Mouse (Mus musculus): Measurements from ENCODE around the gene Cd2. TPM values are rescaled to one million over a fixed set of nuclear protein-coding genes. Genes with fewer than 3 reads are reported as not detected.

The Cd2 gene
- total and polyA plus RNA-seq, 3 experiments, result 0.84 to 1.7 (median 1.1) TPM

DNA sequence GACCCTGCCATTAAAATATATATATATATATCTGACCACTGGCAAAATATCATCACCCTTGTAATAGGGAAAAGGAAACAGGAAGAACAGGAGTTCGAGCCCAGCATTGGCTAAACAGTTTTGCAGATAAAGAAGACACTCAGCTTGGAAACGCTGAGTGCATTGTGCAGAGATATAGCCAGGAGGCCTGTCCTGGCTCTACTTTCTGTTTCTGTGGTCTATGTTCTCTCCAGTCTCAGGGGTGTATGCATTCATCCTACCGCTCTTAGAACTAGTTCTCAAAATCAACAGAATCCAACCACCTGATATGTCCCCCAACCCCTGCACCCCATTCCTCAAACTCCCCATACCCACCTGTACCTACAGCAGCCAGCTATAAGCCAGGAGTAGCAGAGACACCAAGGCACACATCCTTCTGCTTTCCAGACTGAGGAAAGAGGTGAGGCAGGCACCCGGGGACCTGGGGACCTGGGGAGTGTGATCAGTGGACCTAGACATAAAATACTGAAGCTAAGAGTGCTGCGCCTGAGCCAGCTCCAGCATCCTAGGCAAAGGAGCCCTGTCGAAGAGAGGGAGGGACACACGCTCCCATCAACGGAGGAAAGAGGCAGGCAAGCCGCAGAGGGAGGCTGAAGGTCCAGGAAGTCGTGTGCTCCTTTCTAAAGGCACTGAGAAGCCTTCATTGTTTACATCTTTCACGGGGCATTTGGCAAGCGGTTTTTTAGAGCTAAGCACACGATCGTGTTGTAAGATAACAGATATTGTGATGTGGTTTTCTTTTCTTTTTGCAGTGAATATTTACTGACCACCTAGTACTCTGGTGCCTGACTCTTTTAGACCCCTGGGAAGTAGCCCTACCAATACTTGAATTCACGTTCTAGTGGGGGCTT, 8.4 kb upstream of the Cd2 start:
- no peak overlapping the region for H3K9ac ChIP-seq (ENCODE audit: low read depth, low read length)
- no peak overlapping the region for H3K27ac ChIP-seq
- TF ChIP-seq CTCF (IDR thresholded peaks at IDR 0.05), result no peak
- TF ChIP-seq EP300 (IDR thresholded peaks at IDR 0.05; ENCODE audit: insufficient read depth, low read depth, low read length), result no peak
- H3K4me3 ChIP-seq, result no peak overlapping the region
- no peaks in the 10 kb centered on the region for H3K79me2 ChIP-seq (replicated peaks; ENCODE audit: control insufficient read depth, insufficient read depth, low read length)
- H3K36me3 ChIP-seq (ENCODE audit: control insufficient read depth, insufficient read depth, low read length), result no peaks in the 10 kb centered on the region
- no peaks in the 10 kb centered on the region for H3K27me3 ChIP-seq (ENCODE audit: control insufficient read depth, insufficient read depth, low read length)
- peaks cover 8% of the 10 kb centered on the region for H3K4me1 ChIP-seq (ENCODE audit: control insufficient read depth, insufficient read depth, low read length)
- WGBS, result 58% methylated on average over 15 of the region's 15 CpGs
- DNase-seq, result no peak
- intact Hi-C loops (cut with DNase I), result loop anchor here (1.0 to 5.0 kb wide), 3 partner anchors 134 to 379 kb away; no protein-coding TSS in a partner anchor

DNA sequence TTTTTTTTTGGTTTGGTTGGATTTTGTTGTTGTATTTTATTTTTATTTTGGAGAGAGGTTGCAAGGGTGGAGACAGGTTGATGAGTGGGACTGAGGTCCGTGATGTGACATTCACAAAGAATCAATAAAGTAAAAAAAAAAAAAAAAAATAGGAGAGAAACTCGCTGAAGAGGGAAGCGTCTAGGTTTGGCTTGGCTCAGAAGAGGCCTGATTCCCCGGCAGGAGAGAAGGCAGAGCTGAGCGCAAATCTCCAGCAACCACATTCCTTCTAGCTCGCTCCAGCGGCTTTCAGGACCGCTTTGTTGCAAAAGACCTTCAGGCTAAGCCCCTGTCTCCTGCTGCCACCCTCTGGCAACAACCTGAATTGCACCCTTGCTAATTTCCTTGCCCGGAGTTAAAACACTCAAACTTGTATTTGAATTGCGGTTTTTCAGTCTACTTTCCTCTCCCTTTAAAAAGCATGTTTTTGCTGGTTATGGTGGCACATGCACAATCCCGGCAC, 7.7 kb upstream of the Cd2 start:
- Histone ChIP-seq H3K4me3 (no peak overlapping the region), H3K79me2 (replicated peaks; ENCODE audit: control insufficient read depth, insufficient read depth, low read length) (no peaks in the 10 kb centered on the region), H3K4me1 (ENCODE audit: control insufficient read depth, insufficient read depth, low read length) (peaks cover 8% of the 10 kb centered on the region), H3K9ac (ENCODE audit: low read depth, low read length) (no peak overlapping the region), H3K27me3 (ENCODE audit: control insufficient read depth, insufficient read depth, low read length) (no peaks in the 10 kb centered on the region), H3K27ac (peak overlapping the region; percentile 61), H3K36me3 (ENCODE audit: control insufficient read depth, insufficient read depth, low read length) (no peaks in the 10 kb centered on the region)
- 4% methylated on average over 11 of the region's 11 CpGs for WGBS
- peak; percentile 87 to 93 for DNase-seq
- intact Hi-C loops (cut with DNase I), result loop anchor here (1.0 to 5.0 kb wide), 3 partner anchors 133 to 378 kb away; no protein-coding TSS in a partner anchor
- peak; percentile 98 for TF ChIP-seq EP300 (IDR thresholded peaks at IDR 0.05; ENCODE audit: insufficient read depth, low read depth, low read length)
- no peak for TF ChIP-seq POLR2A (IDR thresholded peaks at IDR 0.05; ENCODE audit: insufficient read depth, low read depth, low read length)
- peak; percentile 98 for TF ChIP-seq CTCF (IDR thresholded peaks at IDR 0.05)

DNA sequence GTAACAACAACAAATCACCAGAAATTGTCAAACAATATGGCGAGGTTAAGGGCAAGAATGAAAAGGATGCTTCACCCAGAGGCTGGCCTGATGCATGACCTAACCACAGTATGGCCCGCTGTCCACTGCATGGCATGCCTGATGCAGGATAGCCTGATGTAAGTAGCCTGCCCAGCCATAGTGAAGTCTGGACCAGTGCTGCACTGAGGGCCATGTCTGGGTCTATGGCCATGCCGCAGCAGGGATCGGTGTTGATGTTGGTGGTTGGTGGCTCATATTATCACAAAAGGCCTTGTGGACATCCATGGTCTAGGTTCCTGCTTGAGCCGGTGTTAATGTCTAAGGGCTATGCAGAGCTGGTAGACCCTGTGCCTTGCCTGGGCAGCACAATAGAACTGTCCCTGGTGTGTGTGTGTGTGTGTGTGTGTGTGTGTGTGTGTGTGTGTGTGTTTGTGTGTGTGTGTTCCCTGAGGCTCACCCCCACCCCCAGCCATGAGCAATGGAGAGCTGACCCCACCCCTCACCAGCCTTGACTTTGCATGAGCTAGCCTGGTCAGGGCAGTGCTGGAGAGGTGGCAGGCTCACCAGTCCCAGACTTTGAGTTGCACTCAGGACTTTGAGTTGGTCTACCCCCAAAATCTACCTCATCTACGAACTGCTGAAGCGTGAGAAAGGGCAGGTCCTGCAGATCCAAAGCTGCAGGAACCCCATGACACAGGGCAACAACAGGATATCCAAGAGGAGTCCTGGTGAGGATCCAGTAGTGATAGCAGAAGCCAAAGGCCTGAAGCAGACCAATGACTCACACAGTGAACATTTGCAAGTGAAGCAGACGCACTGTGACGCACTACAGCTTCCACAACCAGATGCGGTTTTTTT, 7.0 kb upstream of the Cd2 start:
- H3K27ac ChIP-seq, result no peak overlapping the region; the same call in none of the 2 replicates
- intact Hi-C loops (cut with DNase I), result loop anchor here (1.0 to 5.0 kb wide), 4 partner anchors 132 to 377 kb away; partner anchors contain the start of gene Ptgfrn
- 63% methylated on average over 10 of the region's 10 CpGs for WGBS

DNA sequence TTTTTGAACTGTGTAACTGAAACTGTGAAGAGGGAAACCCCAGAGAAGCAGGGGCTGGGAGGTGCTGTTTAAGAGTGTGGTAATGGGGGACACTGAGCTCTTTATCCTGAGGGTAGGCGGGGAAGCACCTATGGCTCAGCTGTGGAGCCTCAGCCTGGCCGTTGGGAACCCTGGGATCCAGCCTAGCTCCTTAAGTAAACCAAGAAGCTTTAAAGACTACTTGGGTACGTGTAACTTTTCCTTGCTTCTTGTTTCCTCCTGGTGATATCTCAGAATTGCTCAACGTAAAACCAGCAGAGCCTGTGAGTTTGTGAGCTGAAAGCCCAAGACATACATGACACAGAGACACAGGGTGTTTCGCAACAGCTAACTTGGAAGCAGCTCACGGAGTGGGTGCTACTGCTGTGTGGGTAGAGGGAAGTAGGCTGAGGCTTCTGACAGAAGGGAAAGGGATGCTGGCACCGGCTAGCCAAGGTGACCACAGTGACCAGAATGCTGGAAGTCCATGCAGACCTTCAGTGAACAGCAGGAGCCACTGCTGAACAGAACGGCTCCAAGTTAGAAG, 5.9 kb upstream of the Cd2 start:
- WGBS, result 80% methylated on average over 8 of the region's 8 CpGs
- peak; percentile 55 to 60 for DNase-seq
- intact Hi-C loops (cut with DNase I), result loop anchor here (2.0 to 5.0 kb wide), 2 partner anchors 163 to 181 kb away; partner anchors contain the start of gene Ptgfrn

More for the DNA sequence above, 7.0 kb upstream of the Cd2 start:
- peak; percentile 54 to 69 for DNase-seq
- no peak for TF ChIP-seq POLR2A (IDR thresholded peaks at IDR 0.05; ENCODE audit: insufficient read depth, low read depth, low read length)
- 0 out of 2 replicates have a peak, but pooled peaks have one; percentile 9 for TF ChIP-seq EP300 (IDR thresholded peaks at IDR 0.05; ENCODE audit: insufficient read depth, low read depth, low read length)
- no peaks in the 10 kb centered on the region for H3K36me3 ChIP-seq (ENCODE audit: control insufficient read depth, insufficient read depth, low read length)
- no peaks in the 10 kb centered on the region for H3K27me3 ChIP-seq (ENCODE audit: control insufficient read depth, insufficient read depth, low read length)
- H3K9ac ChIP-seq (ENCODE audit: low read depth, low read length), result no peak overlapping the region
- H3K4me1 ChIP-seq (ENCODE audit: control insufficient read depth, insufficient read depth, low read length), result peaks cover 7% of the 10 kb centered on the region
- no peaks in the 10 kb centered on the region for H3K79me2 ChIP-seq (replicated peaks; ENCODE audit: control insufficient read depth, insufficient read depth, low read length)
- H3K4me3 ChIP-seq, result no peak overlapping the region

DNA sequence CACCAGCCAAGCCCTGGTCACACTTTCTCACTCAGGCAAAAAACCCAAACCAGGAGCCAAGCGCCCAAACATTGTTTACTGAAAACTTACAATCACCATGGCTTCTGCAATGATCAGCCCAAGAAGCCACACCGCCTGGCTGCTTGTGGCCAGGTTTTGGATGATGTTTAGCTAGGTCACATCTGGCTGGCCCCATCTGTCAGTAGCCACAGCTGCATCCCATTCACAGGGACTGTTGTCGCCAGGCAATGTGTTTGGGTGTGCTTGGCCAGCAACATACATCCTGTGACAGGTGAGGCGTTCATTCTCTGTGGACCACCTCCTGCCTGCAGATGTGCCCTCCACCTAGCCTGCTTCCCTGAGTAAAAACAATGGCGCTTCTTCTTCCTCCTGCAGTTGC, 4.9 kb upstream of the Cd2 start:
- Histone ChIP-seq H3K36me3 (ENCODE audit: control insufficient read depth, insufficient read depth, low read length) (no peaks in the 10 kb centered on the region), H3K4me3 (no peak overlapping the region), H3K27me3 (ENCODE audit: control insufficient read depth, insufficient read depth, low read length) (no peaks in the 10 kb centered on the region), H3K9ac (ENCODE audit: low read depth, low read length) (no peak overlapping the region), H3K27ac (no peak overlapping the region; the same call in 1 of the 2 replicates), H3K4me1 (ENCODE audit: control insufficient read depth, insufficient read depth, low read length) (peaks cover 7% of the 10 kb centered on the region), H3K79me2 (replicated peaks; ENCODE audit: control insufficient read depth, insufficient read depth, low read length) (no peaks in the 10 kb centered on the region)
- intact Hi-C loops (cut with DNase I), result loop anchor here (2.0 to 5.0 kb wide), 2 partner anchors 162 to 180 kb away; partner anchors contain the start of gene Ptgfrn
- no peak for TF ChIP-seq EP300 (IDR thresholded peaks at IDR 0.05; ENCODE audit: insufficient read depth, low read depth, low read length)
- no peak for TF ChIP-seq CTCF (IDR thresholded peaks at IDR 0.05)
- 80% methylated on average over 5 of the region's 5 CpGs for WGBS
- peak in 1 of 2 experiments; percentile 54 for DNase-seq

More for the DNA sequence above, 5.9 kb upstream of the Cd2 start:
- Histone ChIP-seq H3K4me1 (ENCODE audit: control insufficient read depth, insufficient read depth, low read length) (peaks cover 7% of the 10 kb centered on the region), H3K4me3 (no peak overlapping the region), H3K27me3 (ENCODE audit: control insufficient read depth, insufficient read depth, low read length) (no peaks in the 10 kb centered on the region), H3K36me3 (ENCODE audit: control insufficient read depth, insufficient read depth, low read length) (no peaks in the 10 kb centered on the region), H3K9ac (ENCODE audit: low read depth, low read length) (no peak overlapping the region), H3K27ac (peak overlapping the region; percentile 26), H3K79me2 (replicated peaks; ENCODE audit: control insufficient read depth, insufficient read depth, low read length) (no peaks in the 10 kb centered on the region)
- TF ChIP-seq CTCF (IDR thresholded peaks at IDR 0.05), result no peak
- TF ChIP-seq POLR2A (IDR thresholded peaks at IDR 0.05; ENCODE audit: insufficient read depth, low read depth, low read length), result no peak
- no peak for TF ChIP-seq EP300 (IDR thresholded peaks at IDR 0.05; ENCODE audit: insufficient read depth, low read depth, low read length)

Data from heart, adult 2 months (tissue).